Mouse (Mus musculus) right cerebral cortex, postnatal 10 days (tissue): ENCODE measurements around the gene Akap6.

ENCODE experiments used
- DNase-seq, 2 experiments: peaks; one replicate each; pipeline ENCODE4 v3.0.0; 2021; ENCODE audit warnings: low spot score in 2 of 2

Akap6 gene

DNA sequence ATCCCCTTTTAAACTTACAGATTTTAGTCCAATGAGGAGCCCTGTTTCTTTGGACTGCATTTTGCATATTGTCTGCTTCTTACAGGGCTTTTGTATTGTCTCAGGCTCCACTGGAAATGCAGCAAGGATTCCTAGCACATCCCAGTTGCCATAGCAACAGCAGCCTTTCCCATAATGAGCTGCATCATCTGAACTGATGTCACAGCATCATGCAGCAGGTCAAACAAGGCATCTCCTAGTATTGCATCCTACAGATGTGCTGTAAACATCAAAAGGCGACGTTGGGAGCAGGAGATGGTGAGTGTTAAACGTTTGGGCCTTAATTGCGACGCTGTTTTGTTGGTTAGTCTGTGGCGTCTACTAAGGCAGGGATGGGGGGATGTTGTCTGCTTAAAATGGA, at the start of gene Akap6:
Gene Akap6, plus strand, starts transcription at position 238 of the 400 bp plus-strand sequence.
- peak; percentile 90 to 95 for DNase-seq

DNA sequence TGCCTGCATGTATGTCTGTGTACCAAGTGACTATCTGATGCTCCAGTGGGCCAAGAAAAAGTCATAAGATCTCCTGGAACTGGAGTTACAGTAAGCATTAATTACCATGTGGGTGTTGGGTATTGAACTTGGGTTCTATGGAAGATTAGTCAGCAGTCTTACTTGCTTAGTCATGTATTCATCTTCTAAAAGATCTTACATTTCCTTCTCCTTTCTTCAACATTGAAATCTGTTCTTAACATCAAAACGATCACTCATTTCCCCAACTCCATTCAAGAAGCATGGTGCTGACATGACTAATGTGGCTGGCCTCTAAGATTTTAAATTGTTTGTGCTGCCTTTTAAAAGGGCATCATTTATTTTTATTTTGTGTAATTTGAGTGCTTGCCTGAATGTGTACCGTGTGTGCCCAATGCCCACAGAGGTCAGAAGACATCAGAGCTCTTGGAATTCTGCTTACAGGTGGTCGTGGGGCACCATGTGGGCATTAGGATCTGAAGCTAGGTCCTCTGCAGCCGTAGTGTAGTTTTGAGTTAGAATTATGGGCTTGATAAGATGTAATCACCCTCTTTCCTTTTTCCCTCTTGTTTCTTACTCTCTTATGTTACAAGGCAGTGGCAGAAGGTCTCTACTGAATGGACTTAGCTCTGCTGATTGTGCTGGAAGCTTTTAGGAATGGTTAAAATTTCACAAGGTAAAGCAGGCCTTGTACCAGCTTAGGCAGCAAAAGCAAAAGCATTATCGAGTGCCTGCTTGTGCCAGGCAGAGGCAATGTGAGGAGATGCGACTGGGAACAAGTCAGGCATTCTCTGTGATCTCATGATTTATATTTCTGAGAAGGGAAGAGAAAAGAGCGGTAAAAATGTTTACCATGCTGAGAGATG, 36.0 kb upstream of the Akap6 start:
- DNase-seq, result no peak

DNA sequence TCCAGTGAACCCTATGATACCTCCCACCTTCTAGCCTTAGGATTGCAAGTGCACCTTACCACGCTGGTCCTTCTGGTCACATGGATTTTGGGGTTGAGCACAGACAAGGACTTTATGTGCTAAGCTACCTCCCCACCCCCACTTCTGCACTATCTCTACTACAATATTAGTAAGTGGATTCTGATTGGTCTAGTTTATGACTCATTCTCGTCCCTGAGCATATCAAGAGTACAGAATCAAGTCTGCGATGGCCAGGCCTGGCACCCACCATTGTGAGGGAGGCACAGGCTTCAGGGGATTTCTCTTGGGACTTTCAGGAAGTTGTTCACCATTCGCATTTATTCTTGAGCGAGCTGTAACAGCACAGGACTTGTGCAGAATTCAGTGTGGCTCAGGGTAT, 34.2 kb upstream of the Akap6 start:
- no peak for DNase-seq

DNA sequence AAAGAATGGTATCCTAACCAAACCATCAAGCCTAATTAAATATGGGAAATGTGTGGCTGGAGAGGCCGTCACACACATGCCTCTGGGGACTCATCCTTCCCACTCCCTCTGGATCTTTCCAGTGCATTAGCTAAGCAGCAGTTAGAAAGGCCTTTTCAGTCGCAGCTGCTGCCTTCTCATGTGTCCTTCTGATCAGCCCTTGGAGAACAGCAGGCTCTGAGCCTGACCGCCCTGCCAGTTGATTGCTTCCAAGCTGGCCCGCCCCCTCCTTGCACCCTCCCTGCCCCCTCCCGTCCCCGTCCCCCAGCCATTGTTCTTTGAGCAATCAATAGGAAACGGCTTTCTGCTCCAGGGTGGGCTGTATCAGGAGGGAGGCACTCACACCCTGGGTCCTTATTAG, 27.7 kb upstream of the Akap6 start:
- DNase-seq, result no peak

DNA sequence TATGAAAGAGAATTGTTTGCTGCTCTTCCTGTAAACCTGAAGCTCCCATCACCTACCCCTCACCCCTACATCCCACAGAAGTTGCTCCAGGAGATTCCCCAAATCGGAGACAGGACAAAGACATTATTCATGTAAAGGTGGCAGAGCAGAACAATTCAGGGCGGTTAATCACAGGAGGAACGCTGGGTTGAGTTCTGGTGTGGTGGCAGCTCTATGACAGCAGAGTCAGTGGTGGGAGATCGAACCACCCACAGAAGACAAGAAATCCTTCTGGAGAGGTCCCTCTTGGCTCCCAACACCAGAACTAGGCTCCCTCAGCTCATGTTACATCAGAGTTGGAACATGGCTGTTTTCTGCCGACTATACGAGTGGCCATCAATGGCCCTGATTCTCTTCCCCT, 27.2 kb upstream of the Akap6 start:
- no peak for DNase-seq

DNA sequence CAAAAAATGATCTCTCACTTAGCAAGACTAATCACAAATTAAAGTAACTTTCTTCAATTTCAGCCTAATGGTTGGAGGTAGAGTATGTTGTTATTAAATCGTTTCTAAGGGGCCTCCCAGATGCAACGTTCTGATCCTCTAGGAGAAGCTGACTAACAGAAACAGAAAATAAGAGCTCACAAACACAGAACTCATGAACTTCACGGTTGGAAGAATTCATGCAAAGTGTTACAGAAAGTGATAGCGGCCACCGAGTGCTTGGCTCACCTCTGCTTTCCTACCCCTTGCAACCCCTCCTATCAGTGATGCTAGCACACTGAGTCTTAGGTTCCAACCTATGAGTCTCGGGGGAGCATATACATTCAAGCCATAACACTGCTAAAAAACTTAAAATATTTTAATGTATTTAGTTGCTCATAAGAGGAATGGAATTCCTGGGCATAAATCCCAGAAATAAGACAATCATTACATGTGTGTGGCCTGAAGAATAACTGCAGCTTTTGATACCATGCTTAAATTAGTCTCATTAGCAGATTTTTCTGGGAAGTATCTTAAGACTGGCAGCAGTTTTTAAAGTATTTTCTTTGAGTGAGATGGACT, 25.7 kb upstream of the Akap6 start:
- DNase-seq, result no peak

DNA sequence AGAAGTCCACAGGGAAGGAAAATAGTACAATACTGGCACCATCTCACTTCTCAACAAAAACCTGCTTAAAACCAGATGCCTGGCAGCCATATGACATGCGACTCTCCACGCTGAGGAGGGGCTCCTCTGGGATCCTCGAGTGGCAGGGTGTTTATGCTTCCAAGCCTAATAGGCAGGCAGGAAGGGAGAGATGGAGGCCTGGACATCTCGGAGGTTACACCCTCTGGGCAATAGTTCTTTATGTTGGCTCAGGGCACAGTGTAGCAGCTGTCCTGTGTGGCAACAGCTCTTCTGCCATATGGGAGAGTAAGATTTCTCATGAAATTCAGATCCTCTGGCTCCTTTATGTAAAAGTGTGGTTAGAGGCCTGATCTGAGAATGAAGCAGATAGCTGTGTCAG, 24.2 kb upstream of the Akap6 start:
- no peak for DNase-seq

DNA sequence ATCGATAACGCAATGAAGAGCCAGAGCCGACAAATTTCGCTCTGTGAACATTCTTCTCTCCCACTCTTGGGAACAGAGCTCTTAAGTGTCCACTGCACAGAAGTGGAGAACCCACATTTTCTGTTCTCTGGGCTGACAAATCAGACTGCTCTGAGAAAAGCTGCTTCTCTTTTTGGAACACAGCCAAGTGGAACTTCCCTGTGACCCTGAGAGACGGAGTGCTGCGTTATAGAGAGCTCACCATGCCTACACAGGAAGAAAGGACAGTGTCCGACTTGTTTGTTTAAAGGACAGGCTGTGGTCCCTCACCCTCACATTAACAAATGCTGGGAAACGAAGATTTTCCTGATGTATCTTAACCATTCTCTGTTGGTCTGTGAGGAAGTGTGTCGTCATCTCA, 11.8 kb upstream of the Akap6 start:
- no peak for DNase-seq

DNA sequence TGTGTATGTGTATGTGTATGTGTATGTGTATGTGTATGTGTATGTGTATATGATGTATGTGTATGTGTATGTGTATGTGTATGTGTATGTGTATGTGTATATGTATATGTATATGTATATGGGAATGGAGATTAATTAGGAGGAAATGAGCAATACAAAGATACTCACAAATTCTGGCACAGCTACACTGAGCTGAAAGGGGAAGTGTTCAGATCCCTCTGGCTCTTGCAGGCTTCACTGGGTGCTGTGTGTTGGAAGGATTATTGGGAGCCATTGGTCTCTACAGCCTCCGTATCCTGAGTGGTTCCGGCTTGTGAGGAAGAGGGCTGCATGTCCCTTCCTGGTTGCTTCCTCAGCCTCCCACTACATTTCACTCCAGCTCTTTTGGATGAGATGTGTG, 10.5 kb upstream of the Akap6 start:
- DNase-seq, result no peak

DNA sequence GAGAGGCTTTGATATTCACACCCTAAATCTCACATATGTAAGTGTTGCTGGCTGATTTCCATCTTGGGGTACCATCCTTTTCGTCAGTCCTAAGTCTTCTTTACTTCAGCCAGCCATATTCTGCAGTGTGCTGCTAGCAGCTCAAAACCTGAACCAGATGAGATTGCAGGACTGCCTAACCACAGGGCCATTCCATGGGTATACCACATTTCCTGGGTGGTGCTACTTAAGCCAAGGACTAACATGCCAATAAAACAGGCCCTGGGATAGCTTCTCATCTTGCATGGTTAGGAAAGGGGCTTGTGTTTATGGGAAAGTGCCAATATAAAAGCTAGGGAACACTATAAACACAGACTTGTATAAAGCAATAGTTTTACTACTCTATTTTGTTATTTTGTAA, 7.6 kb upstream of the Akap6 start:
- DNase-seq, result no peak

DNA sequence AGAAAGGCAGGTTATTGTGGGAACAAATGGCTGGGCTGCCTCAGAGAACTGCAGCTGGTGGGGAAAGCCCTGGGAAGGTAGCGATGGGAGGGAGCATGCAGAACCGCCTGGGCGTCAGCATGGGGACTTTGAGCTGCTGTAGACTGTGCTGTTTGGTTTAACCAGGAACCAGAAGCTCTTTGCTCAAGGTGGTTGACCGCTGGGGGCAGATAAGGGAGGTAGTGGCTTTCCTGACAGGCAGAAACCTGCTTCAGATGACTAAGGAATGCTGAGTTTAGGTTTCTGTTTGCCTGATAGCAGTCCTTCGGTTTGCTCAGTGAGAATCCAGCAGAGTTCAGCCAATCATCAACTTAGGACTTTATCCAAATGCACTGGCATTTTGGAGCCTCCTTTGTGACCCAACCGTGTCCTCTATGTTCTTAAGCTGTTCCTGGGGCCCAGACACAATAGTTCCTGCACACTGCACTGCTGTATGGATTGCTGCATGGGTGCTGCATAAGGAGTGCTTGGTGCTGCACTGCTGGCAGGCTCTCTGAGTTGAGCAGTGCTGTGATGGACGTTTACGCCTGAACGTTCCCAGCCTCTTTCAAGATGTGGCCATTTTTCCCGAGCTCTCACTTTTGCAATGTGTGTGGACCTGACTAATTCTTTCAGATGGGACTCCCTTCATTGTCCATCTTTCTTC, 6.8 kb upstream of the Akap6 start:
- DNase-seq, result no peak

DNA sequence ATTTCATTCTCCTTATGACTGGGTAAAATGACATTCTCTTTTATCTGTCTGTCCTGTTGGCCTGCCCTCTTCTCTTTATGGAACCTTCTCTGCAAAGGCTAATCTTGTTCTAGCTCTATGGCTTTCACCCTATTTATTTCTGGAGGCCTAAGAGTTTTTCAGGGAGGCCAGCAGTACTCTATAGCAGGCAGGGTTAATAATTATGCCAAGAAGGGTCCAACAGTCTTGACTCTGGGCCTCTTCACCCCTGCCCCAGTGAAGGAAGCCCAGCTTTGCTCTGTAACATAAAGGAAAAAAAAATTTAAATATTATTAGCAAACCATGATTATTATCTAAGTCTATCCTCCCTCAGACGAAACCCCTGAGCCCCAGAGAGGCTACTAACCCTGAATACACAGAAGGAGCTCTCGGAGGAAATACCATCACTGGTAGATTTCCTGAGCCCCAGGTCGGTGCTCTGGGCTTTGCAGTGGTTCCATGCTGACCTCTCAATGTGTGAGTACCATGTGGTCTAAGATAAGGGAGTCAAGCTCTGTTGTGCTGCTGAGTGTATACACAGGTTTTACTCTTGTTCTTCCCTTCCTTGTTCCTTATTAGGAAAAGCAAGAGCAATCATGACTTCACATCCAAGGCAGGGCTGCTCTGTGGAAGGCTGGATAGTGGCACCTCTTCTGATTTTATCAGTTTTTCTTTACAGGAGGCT, 1.6 kb upstream of the Akap6 start:
- no peak for DNase-seq

DNA sequence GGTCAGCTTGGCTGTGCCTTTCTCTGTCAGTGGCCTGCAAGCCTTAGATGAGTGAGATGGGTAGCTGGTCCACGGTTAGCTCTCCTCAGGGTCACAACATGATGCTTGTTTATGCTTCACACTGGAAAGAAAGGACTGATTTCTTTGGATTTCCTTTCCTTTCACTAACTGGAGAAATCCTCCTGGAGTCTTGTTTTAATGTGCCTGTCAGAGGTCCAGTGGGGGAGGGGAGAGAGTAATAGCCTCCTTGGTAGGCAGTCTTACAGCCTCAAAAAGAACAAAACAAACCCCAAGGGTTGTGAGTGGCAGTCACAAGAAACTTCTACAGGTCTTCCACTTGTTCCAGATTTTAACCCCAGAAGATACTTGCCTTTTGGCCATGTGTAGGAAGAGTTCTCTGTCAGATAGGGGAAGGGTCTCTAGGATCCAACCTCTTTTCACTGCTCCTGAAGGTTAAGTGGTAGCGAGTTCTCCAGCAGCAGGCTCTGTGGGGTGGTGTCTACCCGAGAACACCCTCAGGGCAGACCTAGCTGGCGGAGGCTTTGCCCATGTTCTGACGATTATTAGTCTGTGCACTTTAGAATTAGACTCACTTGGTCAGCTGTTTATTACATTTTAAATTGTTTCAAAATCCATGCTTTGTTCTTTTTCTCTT, 780 bp upstream of the Akap6 start:
- no peak for DNase-seq

DNA sequence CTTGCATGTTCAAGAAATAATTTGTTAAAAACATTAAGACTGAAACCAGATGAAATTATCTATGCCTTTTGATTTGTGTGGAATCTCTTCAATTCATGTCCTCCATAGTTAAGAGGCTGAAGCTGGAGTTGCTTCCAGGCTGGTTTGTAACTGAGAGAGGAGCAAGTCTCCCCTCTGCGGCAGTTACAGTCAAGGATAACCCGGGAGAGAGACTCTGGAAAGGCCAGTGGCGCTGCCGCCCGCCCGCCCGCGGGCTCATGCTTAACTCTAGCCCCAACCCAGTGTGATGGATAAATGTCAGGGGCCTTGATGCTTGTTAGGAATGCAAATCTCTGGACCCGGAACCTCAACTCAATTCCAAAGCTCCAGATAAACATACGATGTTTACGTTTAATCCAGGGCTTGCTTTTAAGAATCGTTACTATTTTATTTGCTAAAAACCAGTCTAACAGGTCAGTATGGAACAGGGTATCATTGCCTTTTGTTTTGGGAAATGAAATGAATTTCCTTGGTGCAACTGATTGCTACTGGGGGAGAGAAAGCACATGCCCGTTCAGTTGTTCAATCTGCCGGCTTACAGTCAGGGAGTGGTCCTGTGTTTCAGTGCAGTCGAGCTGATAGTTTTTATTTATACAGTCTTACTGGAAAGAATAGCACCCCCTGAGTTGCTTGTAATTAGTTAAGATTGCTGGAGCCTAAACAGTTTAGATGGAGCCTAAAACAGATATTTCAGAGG, 946 bp downstream of the Akap6 start:
- peak; percentile 38 to 44 for DNase-seq

DNA sequence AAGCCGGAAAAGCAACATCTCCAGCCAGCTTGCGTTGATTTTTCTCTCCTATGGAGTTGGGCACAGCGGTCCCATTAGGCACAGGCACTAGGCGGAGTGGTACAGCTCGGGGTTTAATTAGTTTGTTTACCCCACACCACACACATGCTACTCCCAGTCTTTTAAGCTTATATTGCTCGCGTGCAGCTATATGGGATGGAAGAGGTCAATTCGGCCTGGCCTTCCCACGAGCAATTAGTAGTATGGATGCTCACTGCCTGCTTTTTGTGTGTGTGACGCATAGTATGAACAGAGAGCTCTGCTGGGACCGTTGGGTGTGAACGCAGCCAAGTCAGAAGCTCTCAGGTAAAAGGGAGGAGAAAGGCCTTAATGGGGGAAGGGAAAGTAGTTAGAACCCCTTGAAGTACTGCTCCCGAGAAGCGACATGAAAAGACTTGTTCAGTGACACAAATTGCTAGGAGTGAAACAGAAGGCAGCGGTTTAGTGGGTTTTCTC, 1.6 kb downstream of the Akap6 start:
- peak in 1 of 2 experiments; percentile 41 for DNase-seq

DNA sequence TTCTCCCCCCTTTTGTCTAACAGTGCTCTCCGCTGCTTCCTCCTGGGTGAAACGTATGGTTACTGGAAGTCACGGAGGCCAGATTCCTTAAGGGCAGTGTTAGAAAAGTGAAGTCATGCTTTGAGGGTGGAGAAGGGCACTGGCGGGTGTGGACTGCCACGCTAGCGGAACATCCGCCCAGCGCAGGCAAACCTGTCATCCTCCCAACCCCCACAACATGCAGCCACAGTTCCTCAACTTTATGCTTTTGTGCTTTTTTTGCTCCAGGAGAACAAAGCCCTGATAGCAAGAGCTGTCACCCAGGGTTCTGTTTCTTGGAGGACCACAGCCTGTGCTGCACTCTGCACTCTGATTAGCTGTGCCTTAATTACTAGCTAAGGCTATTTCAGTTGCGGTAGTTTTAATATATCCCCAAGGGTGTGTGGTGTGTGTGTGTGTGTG, 2.0 kb downstream of the Akap6 start:
- DNase-seq, result peak; percentile 35 to 40

DNA sequence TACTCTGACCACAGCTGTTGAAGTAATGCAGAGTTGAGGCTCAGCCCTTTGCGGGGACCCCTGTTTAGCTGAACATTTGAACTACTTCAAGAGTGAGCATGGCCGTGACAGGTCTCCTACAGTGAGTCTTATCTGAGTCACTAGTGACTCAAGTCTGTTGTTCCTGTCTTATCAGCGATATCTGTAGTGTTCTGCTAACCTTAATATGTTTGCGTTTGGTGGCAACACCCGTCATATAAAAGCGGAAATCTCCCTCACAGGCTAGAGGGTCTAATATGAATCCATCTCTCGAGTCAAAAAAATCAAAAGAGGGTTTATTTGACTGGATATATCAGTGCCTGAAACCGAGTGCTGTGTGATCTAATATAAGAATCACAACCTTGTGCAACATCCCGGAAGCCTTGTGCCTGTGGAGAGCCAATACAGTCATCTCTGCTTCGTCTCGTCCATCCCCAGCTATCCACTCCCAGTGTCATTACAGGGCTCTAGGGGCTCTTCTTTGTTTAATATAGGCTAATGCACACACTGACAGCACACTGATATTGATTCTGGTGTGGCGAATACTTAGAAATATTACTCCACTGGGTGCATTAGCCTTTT, 3.3 kb downstream of the Akap6 start:
- no peak for DNase-seq

DNA sequence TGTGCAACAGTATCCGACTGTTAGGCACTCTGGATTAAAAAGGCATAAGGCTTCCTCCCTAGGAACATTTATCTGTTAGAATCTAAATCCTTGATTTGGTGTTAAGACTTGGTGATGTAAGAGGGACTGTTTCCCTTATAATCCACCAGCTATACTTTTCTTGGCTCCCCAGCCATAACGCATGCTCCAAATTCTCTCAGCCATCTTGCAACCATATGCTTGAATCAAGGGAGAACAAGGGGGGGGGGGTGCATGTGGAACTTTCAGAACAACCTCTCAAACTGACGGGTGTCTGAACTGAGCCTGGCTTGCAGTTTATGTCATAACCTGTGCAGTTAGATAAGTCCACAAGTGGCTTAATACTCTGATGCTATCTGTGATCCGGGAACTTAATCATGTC, 4.9 kb downstream of the Akap6 start:
- no peak for DNase-seq

DNA sequence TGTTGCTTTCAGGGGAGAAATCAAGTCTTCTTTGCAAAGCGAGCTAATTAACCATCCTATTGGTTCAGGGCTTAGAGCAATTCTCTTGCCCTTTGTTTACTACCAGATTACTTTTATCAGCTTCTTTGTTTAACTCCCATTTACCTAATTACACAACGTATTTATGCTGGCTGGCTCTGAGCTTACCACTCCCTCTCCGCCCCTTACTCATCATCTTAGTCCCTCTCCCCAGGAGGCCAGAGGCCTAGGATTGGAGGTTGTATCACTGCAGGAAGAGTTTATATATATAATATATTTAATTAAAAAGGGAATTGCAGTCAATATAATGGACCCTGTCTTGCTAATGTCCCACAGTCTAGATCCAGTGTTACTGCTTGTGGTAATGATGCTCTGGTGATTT, 5.6 kb downstream of the Akap6 start:
- no peak for DNase-seq

DNA sequence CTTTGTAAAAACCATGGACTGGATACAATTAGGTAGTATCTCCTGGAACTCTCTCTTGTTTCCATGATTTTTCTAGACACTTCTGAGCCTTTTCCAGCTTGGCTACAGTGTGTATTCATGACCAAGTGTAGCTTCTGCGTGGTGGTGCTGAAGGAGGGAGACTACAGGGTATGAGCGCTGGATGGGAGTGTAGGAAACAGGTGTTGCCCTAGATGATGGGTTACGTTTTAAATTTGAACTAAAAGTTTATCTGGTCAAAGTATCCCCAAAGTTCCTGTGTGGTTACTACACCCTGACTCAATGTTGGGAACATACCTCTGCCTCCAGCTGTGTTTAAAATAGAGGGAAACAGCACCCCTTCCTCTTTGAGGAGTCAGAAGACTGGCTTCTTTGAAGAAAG, 12.2 kb downstream of the Akap6 start:
- DNase-seq, result no peak
